In the genomic region with DNA sequence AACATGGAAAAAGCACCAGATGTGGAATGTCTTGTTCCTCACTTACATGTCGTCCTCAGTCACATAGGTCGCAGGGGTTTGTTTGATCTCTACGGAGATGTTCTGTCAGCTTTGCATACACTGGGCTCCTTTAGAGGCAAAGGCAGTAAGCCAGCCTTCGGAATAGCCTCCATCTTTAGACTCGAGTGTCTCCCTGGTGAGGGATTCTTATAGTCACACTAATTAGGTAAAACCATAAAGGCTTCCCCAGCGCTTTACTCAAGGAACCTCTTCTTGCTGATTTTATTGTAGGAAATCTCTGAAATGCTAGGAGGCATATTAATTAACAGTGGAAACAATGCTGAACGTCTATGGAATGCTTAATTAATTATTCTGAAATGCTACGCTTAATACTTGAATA, we compare ENCODE assay signal across 23 mouse cellular contexts.
A peak's percentile ranks its signal among the peaks of the same experiment; 100 is the strongest.
DNase-seq lines count a peak whose midpoint lies in the region; ATAC-seq and TF ChIP-seq lines count a peak whose summit lies in the region.
"Had no signal": no experiment of that assay in that cellular context is flagged by ENCODE, and none has a peak within 500 bp of the region (broad histone marks: within the 10 kb centered on the region; RNA-seq: fewer than 3 reads in every experiment).

No protein-coding gene starts in this region.

- H3K4me1 ChIP-seq in forebrain, embryonic 14.5 days (ENCODE audit: control insufficient read depth, insufficient read depth, low read length): 0 out of 2 replicates have a peak, but pooled peaks cover 10% of the 10 kb centered on the region
- no peaks in the 10 kb centered on the region for H3K4me1 ChIP-seq in forebrain, postnatal 0 days (ENCODE audit: insufficient read depth)
- no peaks in the 10 kb centered on the region for H3K4me1 ChIP-seq in midbrain, embryonic 14.5 days (ENCODE audit: control insufficient read depth, insufficient read depth, low read length)
- no peaks in the 10 kb centered on the region for H3K4me1 ChIP-seq in midbrain, embryonic 11.5 days (ENCODE audit: control insufficient read depth, insufficient read depth, low read length)
- H3K4me1 ChIP-seq in hindbrain, embryonic 16.5 days (ENCODE audit: control insufficient read depth, insufficient read depth, low read depth, low read length): no peaks in the 10 kb centered on the region
- H3K4me1 ChIP-seq in neural tube, embryonic 15.5 days: peaks cover 7% of the 10 kb centered on the region
- H3K4me1 ChIP-seq: heart, embryonic 15.5 days; limb, embryonic 12.5 days; liver, embryonic 15.5 days; neural tube, embryonic 12.5 days had no signal

- peak; percentile 40; the same call in 1 of the 2 replicates for ATAC-seq in forebrain, embryonic 14.5 days
- ATAC-seq in forebrain, postnatal 0 days: no peak; the same call in 1 of the 2 replicates
- ATAC-seq in midbrain, embryonic 14.5 days (ENCODE audit: low FRiP score, low TSS enrichment): no peak
- no peak for ATAC-seq in midbrain, embryonic 11.5 days (ENCODE audit: low FRiP score)
- ATAC-seq in hindbrain, embryonic 16.5 days: peak; percentile 46; the same call in 1 of the 2 replicates
- ATAC-seq in neural tube, embryonic 15.5 days (ENCODE audit: low FRiP score): 0 out of 2 replicates have a peak, but pooled peaks have one; percentile 24
- ATAC-seq: CD4-positive, CD25-positive, alpha-beta regulatory T cell, adult 4 months; intestine, postnatal 0 days had no signal

- DNase-seq in forebrain, embryonic 14.5 days (ENCODE audit: low spot score): peak; percentile 19
- no peak for DNase-seq in forebrain, postnatal 0 days
- peak; percentile 37 for DNase-seq in midbrain, embryonic 14.5 days
- no peak for DNase-seq in midbrain, embryonic 11.5 days (ENCODE audit: low spot score, missing footprints)
- no peak for DNase-seq in ovary, postnatal 36 days (ENCODE audit: low spot score)
- DNase-seq: adrenal gland, postnatal 36 days; cerebellum, adult 2 months; cerebellum, postnatal 14 days; gastrocnemius, postnatal 14 days; kidney, postnatal 14 days; layer of hippocampus, adult 9-11 months; lung, embryonic 14.5 days; lung, postnatal 14 days; spleen, adult 18-20 months; thymus, postnatal 14 days had no signal

- no peak overlapping the region for H3K27ac ChIP-seq in forebrain, embryonic 14.5 days (ENCODE audit: low read depth, low read length)
- no peak overlapping the region for H3K27ac ChIP-seq in forebrain, postnatal 0 days (ENCODE audit: low read depth, low read length)
- H3K27ac ChIP-seq in midbrain, embryonic 14.5 days (replicated peaks; ENCODE audit: low read depth, low read length): 0 out of 2 replicates have a peak overlapping the region, but pooled peaks have one; percentile 41
- H3K27ac ChIP-seq in midbrain, embryonic 11.5 days (ENCODE audit: low read depth, low read length): no peak overlapping the region
- H3K27ac ChIP-seq in hindbrain, embryonic 16.5 days (ENCODE audit: low read depth, low read length): no peak overlapping the region
- H3K27ac ChIP-seq in neural tube, embryonic 15.5 days (replicated peaks): 0 out of 2 replicates have a peak overlapping the region, but pooled peaks have one; percentile 13
- H3K27ac ChIP-seq: heart, embryonic 15.5 days; limb, embryonic 12.5 days; liver, embryonic 15.5 days; neural tube, embryonic 12.5 days had no signal

- TF ChIP-seq CTCF in forebrain, postnatal 0 days (IDR thresholded peaks at IDR 0.05; ENCODE audit: low read depth): no peak

- H3K36me3 ChIP-seq in forebrain, embryonic 14.5 days (ENCODE audit: control insufficient read depth, insufficient read depth, low read length): no peaks in the 10 kb centered on the region
- H3K36me3 ChIP-seq in forebrain, postnatal 0 days (ENCODE audit: insufficient read depth): no peaks in the 10 kb centered on the region
- H3K36me3 ChIP-seq in midbrain, embryonic 14.5 days (ENCODE audit: control insufficient read depth, insufficient read depth, low read length): no peaks in the 10 kb centered on the region
- no peaks in the 10 kb centered on the region for H3K36me3 ChIP-seq in midbrain, embryonic 11.5 days (ENCODE audit: control insufficient read depth, insufficient read depth, low read length)
- no peaks in the 10 kb centered on the region for H3K36me3 ChIP-seq in hindbrain, embryonic 16.5 days (ENCODE audit: control insufficient read depth, insufficient read depth, low read length)
- no peaks in the 10 kb centered on the region for H3K36me3 ChIP-seq in neural tube, embryonic 15.5 days
- H3K36me3 ChIP-seq: heart, embryonic 15.5 days; limb, embryonic 12.5 days had no signal

- no peak overlapping the region for H3K4me2 ChIP-seq in forebrain, embryonic 14.5 days (ENCODE audit: low read length)
- H3K4me2 ChIP-seq in forebrain, postnatal 0 days (ENCODE audit: low read depth): no peak overlapping the region
- no peak overlapping the region for H3K4me2 ChIP-seq in midbrain, embryonic 14.5 days (ENCODE audit: low read length)
- no peak overlapping the region for H3K4me2 ChIP-seq in midbrain, embryonic 11.5 days
- H3K4me2 ChIP-seq in hindbrain, embryonic 16.5 days (ENCODE audit: low read length): no peak overlapping the region
- 0 out of 2 replicates have a peak overlapping the region, but pooled peaks have one; percentile 11 for H3K4me2 ChIP-seq in neural tube, embryonic 15.5 days
- H3K4me2 ChIP-seq: heart, embryonic 15.5 days; limb, embryonic 12.5 days; liver, embryonic 15.5 days; lung, embryonic 14.5 days; neural tube, embryonic 12.5 days had no signal

- H3K4me3 ChIP-seq in forebrain, embryonic 14.5 days (ENCODE audit: low read depth, low read length): no peak overlapping the region
- H3K4me3 ChIP-seq in forebrain, postnatal 0 days (ENCODE audit: low read depth, low read length): no peak overlapping the region
- no peak overlapping the region for H3K4me3 ChIP-seq in midbrain, embryonic 14.5 days (replicated peaks; ENCODE audit: low read depth, low read length)
- no peak overlapping the region for H3K4me3 ChIP-seq in midbrain, embryonic 11.5 days (ENCODE audit: low read depth, low read length)
- H3K4me3 ChIP-seq in hindbrain, embryonic 16.5 days (ENCODE audit: low read length): no peak overlapping the region
- H3K4me3 ChIP-seq in neural tube, embryonic 15.5 days (replicated peaks): no peak overlapping the region
- H3K4me3 ChIP-seq: heart, embryonic 15.5 days; limb, embryonic 12.5 days; liver, embryonic 15.5 days; neural tube, embryonic 12.5 days had no signal

- WGBS in forebrain, embryonic 14.5 days: 25% methylated on average over 8 of the region's 8 CpGs
- 31% methylated on average over 8 of the region's 8 CpGs for WGBS in forebrain, postnatal 0 days
- WGBS in midbrain, embryonic 14.5 days: 62% methylated on average over 8 of the region's 8 CpGs
- 76% methylated on average over 8 of the region's 8 CpGs for WGBS in midbrain, embryonic 11.5 days
- 44% methylated on average over 8 of the region's 8 CpGs for WGBS in hindbrain, embryonic 16.5 days
- WGBS in neural tube, embryonic 15.5 days: 29% methylated on average over 8 of the region's 8 CpGs

- no peak overlapping the region for H3K9ac ChIP-seq in forebrain, embryonic 14.5 days (ENCODE audit: low read length)
- no peak overlapping the region for H3K9ac ChIP-seq in forebrain, postnatal 0 days
- no peak overlapping the region for H3K9ac ChIP-seq in midbrain, embryonic 14.5 days (replicated peaks; ENCODE audit: low read length)
- no peak overlapping the region for H3K9ac ChIP-seq in midbrain, embryonic 11.5 days (ENCODE audit: low read length)
- no peak overlapping the region for H3K9ac ChIP-seq in hindbrain, embryonic 16.5 days (ENCODE audit: low read depth, low read length)
- no peak overlapping the region for H3K9ac ChIP-seq in neural tube, embryonic 15.5 days (replicated peaks)
- H3K9ac ChIP-seq: heart, embryonic 15.5 days; limb, embryonic 12.5 days; liver, embryonic 15.5 days; lung, embryonic 14.5 days; neural tube, embryonic 12.5 days had no signal

- H3K9me3 ChIP-seq in forebrain, embryonic 14.5 days (replicated peaks; ENCODE audit: control insufficient read depth, low read length): no peaks in the 10 kb centered on the region
- H3K9me3 ChIP-seq in forebrain, postnatal 0 days (ENCODE audit: low read length): no peaks in the 10 kb centered on the region
- H3K9me3 ChIP-seq in midbrain, embryonic 14.5 days (ENCODE audit: control insufficient read depth, low read length): no peaks in the 10 kb centered on the region
- H3K9me3 ChIP-seq in midbrain, embryonic 11.5 days (ENCODE audit: control insufficient read depth, low read length): no peaks in the 10 kb centered on the region
- no peaks in the 10 kb centered on the region for H3K9me3 ChIP-seq in hindbrain, embryonic 16.5 days (ENCODE audit: control insufficient read depth, low read length)
- no peaks in the 10 kb centered on the region for H3K9me3 ChIP-seq in neural tube, embryonic 15.5 days (replicated peaks)
- H3K9me3 ChIP-seq: heart, embryonic 15.5 days; limb, embryonic 12.5 days; liver, embryonic 15.5 days; neural tube, embryonic 12.5 days had no signal

- no peaks in the 10 kb centered on the region for H3K27me3 ChIP-seq in forebrain, embryonic 14.5 days (replicated peaks; ENCODE audit: control insufficient read depth, insufficient read depth, low read length)
- no peaks in the 10 kb centered on the region for H3K27me3 ChIP-seq in forebrain, postnatal 0 days (ENCODE audit: insufficient read depth, low read length)
- no peaks in the 10 kb centered on the region for H3K27me3 ChIP-seq in midbrain, embryonic 14.5 days (ENCODE audit: control insufficient read depth, insufficient read depth, low read length)
- H3K27me3 ChIP-seq in midbrain, embryonic 11.5 days (ENCODE audit: control insufficient read depth, insufficient read depth, low read length): no peaks in the 10 kb centered on the region
- H3K27me3 ChIP-seq in hindbrain, embryonic 16.5 days (replicated peaks; ENCODE audit: control insufficient read depth, insufficient read depth, low read length): no peaks in the 10 kb centered on the region
- H3K27me3 ChIP-seq in neural tube, embryonic 15.5 days (replicated peaks): no peaks in the 10 kb centered on the region
- H3K27me3 ChIP-seq: heart, embryonic 15.5 days; limb, embryonic 12.5 days; liver, embryonic 15.5 days; neural tube, embryonic 12.5 days had no signal

Comparison
In these comparisons a context has a peak if more than half of its experiments do, and no peak if none do; other contexts are left out.
1. ATAC-seq: peak in forebrain, embryonic 14.5 days (single experiment), hindbrain, embryonic 16.5 days (single experiment) and neural tube, embryonic 15.5 days (single experiment); none in forebrain, postnatal 0 days (single experiment), midbrain, embryonic 14.5 days (single experiment) and midbrain, embryonic 11.5 days (single experiment).
2. DNase-seq: peak in forebrain, embryonic 14.5 days (single experiment) and midbrain, embryonic 14.5 days (single experiment); none in forebrain, postnatal 0 days (single experiment), midbrain, embryonic 11.5 days (single experiment) and ovary, postnatal 36 days (single experiment).
3. H3K27ac ChIP-seq: peak in midbrain, embryonic 14.5 days (single experiment) and neural tube, embryonic 15.5 days (single experiment); none in forebrain, embryonic 14.5 days (single experiment), forebrain, postnatal 0 days (single experiment), midbrain, embryonic 11.5 days (single experiment) and hindbrain, embryonic 16.5 days (single experiment).